ENCODE assay signal across 21 mouse cellular contexts in genomic region chr12:14302366-14302930, GRCm38 (mm10).
DNase-seq lines count a peak whose midpoint lies in the region; ATAC-seq and TF ChIP-seq lines count a peak whose summit lies in the region.
"Had no signal": no experiment of that assay in that cellular context is flagged by ENCODE, and none has a peak within 500 bp of the region (broad histone marks: within the 10 kb centered on the region; RNA-seq: fewer than 3 reads in every experiment).

No protein-coding gene starts in this region.

- no peaks in the 10 kb centered on the region for H3K36me3 ChIP-seq in liver, postnatal 0 days (replicated peaks; ENCODE audit: insufficient read depth, low read length)
- no peaks in the 10 kb centered on the region for H3K36me3 ChIP-seq in liver, embryonic 12.5 days
- H3K36me3 ChIP-seq in C2C12 (ENCODE audit: control insufficient read depth, insufficient read depth): no peaks in the 10 kb centered on the region
- no peaks in the 10 kb centered on the region for H3K36me3 ChIP-seq in intestine, embryonic 16.5 days (ENCODE audit: control insufficient read depth, insufficient read depth, low read length)
- no peaks in the 10 kb centered on the region for H3K36me3 ChIP-seq in stomach, embryonic 16.5 days (ENCODE audit: control insufficient read depth, insufficient read depth, low read length)
- H3K36me3 ChIP-seq in forebrain, embryonic 11.5 days (ENCODE audit: control insufficient read depth, insufficient read depth, low read length): no peaks in the 10 kb centered on the region
- H3K36me3 ChIP-seq: embryonic facial prominence, embryonic 13.5 days; heart, embryonic 10.5 days had no signal

- H3K27me3 ChIP-seq in liver, postnatal 0 days (ENCODE audit: insufficient read depth, low read length): no peaks in the 10 kb centered on the region
- H3K27me3 ChIP-seq in liver, embryonic 12.5 days (replicated peaks): no peaks in the 10 kb centered on the region
- H3K27me3 ChIP-seq in C2C12 (ENCODE audit: control insufficient read depth, insufficient read depth, insufficient read length): no peaks in the 10 kb centered on the region
- H3K27me3 ChIP-seq in intestine, embryonic 16.5 days (replicated peaks; ENCODE audit: control insufficient read depth, insufficient read depth, low read length): no peaks in the 10 kb centered on the region
- H3K27me3 ChIP-seq in stomach, embryonic 16.5 days (ENCODE audit: control insufficient read depth, insufficient read depth, low read length): no peaks in the 10 kb centered on the region
- no peaks in the 10 kb centered on the region for H3K27me3 ChIP-seq in forebrain, embryonic 11.5 days (ENCODE audit: control insufficient read depth, insufficient read depth, low read length)
- H3K27me3 ChIP-seq: CH12.LX; embryonic facial prominence, embryonic 13.5 days had no signal

- H3K4me3 ChIP-seq in liver, postnatal 0 days (ENCODE audit: low read depth, low read length): no peak overlapping the region
- H3K4me3 ChIP-seq in liver, embryonic 12.5 days: no peak overlapping the region
- H3K4me3 ChIP-seq in C2C12 (ENCODE audit: insufficient read depth, poor library complexity, severe bottlenecking): no peak overlapping the region
- no peak overlapping the region for H3K4me3 ChIP-seq in intestine, embryonic 16.5 days (ENCODE audit: low read length)
- H3K4me3 ChIP-seq in stomach, embryonic 16.5 days (replicated peaks; ENCODE audit: low read length): no peak overlapping the region
- H3K4me3 ChIP-seq in forebrain, embryonic 11.5 days (ENCODE audit: low read depth, low read length): no peak overlapping the region
- H3K4me3 ChIP-seq: embryonic facial prominence, embryonic 13.5 days; heart, embryonic 10.5 days had no signal

- no peak overlapping the region for H3K9ac ChIP-seq in liver, postnatal 0 days (replicated peaks)
- no peak overlapping the region for H3K9ac ChIP-seq in liver, embryonic 12.5 days
- H3K9ac ChIP-seq in intestine, embryonic 16.5 days (ENCODE audit: low read depth, low read length): no peak overlapping the region
- H3K9ac ChIP-seq in stomach, embryonic 16.5 days (ENCODE audit: low read length): no peak overlapping the region
- no peak overlapping the region for H3K9ac ChIP-seq in forebrain, embryonic 11.5 days (ENCODE audit: low read length)
- H3K9ac ChIP-seq: embryonic facial prominence, embryonic 13.5 days; hindbrain, embryonic 14.5 days had no signal

- TF ChIP-seq CTCF in liver, postnatal 0 days (IDR thresholded peaks at IDR 0.05; ENCODE audit: low read depth): no peak
- no peak for TF ChIP-seq CTCF in C2C12 (IDR thresholded peaks at IDR 0.05; ENCODE audit: control insufficient read depth, insufficient read depth, insufficient read length)

- no peaks in the 10 kb centered on the region for H3K79me3 ChIP-seq in C2C12 (ENCODE audit: low read depth)

- no peak for DNase-seq in liver, postnatal 0 days
- no peak for DNase-seq in heart, adult 9 months (ENCODE audit: low spot score in 2 of 2)
- no peak for DNase-seq in frontal cortex, adult 2 months (ENCODE audit: extremely low spot score in 1 of 2, low spot score in 1 of 2)
- DNase-seq in forebrain, embryonic 11.5 days (ENCODE audit: low spot score): no peak
- DNase-seq: adrenal gland, postnatal 10 days; cerebellum, adult 18-20 months; cerebellum, adult 9-11 months; cerebellum, postnatal 36 days; gastrocnemius, postnatal 36 days; heart, adult 11 months; heart, postnatal 10 days; heart, postnatal 4 days had no signal

- peak; percentile 29; the same call in 1 of the 2 replicates for TF ChIP-seq EP300 in liver, postnatal 0 days (IDR thresholded peaks at IDR 0.05; ENCODE audit: low read depth)

- no peak overlapping the region for H3K27ac ChIP-seq in liver, postnatal 0 days (ENCODE audit: low read depth)
- H3K27ac ChIP-seq in liver, embryonic 12.5 days: no peak overlapping the region
- H3K27ac ChIP-seq in intestine, embryonic 16.5 days (ENCODE audit: low read length): no peak overlapping the region
- H3K27ac ChIP-seq in stomach, embryonic 16.5 days (ENCODE audit: low read length): peak overlapping the region; percentile 67
- H3K27ac ChIP-seq in forebrain, embryonic 11.5 days (ENCODE audit: low read depth, low read length): no peak overlapping the region
- H3K27ac ChIP-seq: embryonic facial prominence, embryonic 13.5 days; heart, embryonic 10.5 days; hindbrain, embryonic 14.5 days had no signal

- ATAC-seq in liver, postnatal 0 days: peak; percentile 41; the same call in 1 of the 2 replicates
- ATAC-seq in liver, embryonic 12.5 days: no peak
- ATAC-seq in intestine, embryonic 16.5 days: peak; percentile 57; the same call in 1 of the 2 replicates
- no peak for ATAC-seq in stomach, embryonic 16.5 days (ENCODE audit: insufficient read depth, low FRiP score)
- ATAC-seq in forebrain, embryonic 11.5 days (replicated peaks; ENCODE audit: low FRiP score): no peak
- ATAC-seq: forebrain, embryonic 14.5 days had no signal

- no peaks in the 10 kb centered on the region for H3K9me3 ChIP-seq in liver, postnatal 0 days (ENCODE audit: low read length)
- no peaks in the 10 kb centered on the region for H3K9me3 ChIP-seq in liver, embryonic 12.5 days (replicated peaks)
- no peaks in the 10 kb centered on the region for H3K9me3 ChIP-seq in intestine, embryonic 16.5 days (ENCODE audit: control insufficient read depth, low read length)
- no peaks in the 10 kb centered on the region for H3K9me3 ChIP-seq in stomach, embryonic 16.5 days (replicated peaks; ENCODE audit: control insufficient read depth, low read length)
- no peaks in the 10 kb centered on the region for H3K9me3 ChIP-seq in forebrain, embryonic 11.5 days (ENCODE audit: control insufficient read depth, low read length)
- H3K9me3 ChIP-seq: embryonic facial prominence, embryonic 13.5 days; heart, embryonic 10.5 days had no signal

- H3K4me2 ChIP-seq in liver, postnatal 0 days (ENCODE audit: low read depth, low read length): no peak overlapping the region
- no peak overlapping the region for H3K4me2 ChIP-seq in liver, embryonic 12.5 days
- H3K4me2 ChIP-seq in intestine, embryonic 16.5 days (ENCODE audit: low read depth, low read length): no peak overlapping the region
- no peak overlapping the region for H3K4me2 ChIP-seq in stomach, embryonic 16.5 days (ENCODE audit: low read depth, low read length)
- no peak overlapping the region for H3K4me2 ChIP-seq in forebrain, embryonic 11.5 days (ENCODE audit: low read depth, low read length, severe bottlenecking)
- H3K4me2 ChIP-seq: embryonic facial prominence, embryonic 13.5 days; hindbrain, embryonic 14.5 days had no signal

- no peaks in the 10 kb centered on the region for H3K4me1 ChIP-seq in liver, postnatal 0 days (ENCODE audit: insufficient read depth)
- H3K4me1 ChIP-seq in liver, embryonic 12.5 days: no peaks in the 10 kb centered on the region
- H3K4me1 ChIP-seq in intestine, embryonic 16.5 days (ENCODE audit: control insufficient read depth, insufficient read depth, low read length): no peaks in the 10 kb centered on the region
- no peaks in the 10 kb centered on the region for H3K4me1 ChIP-seq in stomach, embryonic 16.5 days (ENCODE audit: control insufficient read depth, insufficient read depth, low read length)
- H3K4me1 ChIP-seq in forebrain, embryonic 11.5 days (replicated peaks; ENCODE audit: control insufficient read depth, insufficient read depth, low read length): no peaks in the 10 kb centered on the region
- H3K4me1 ChIP-seq: embryonic facial prominence, embryonic 13.5 days; heart, embryonic 10.5 days had no signal

- no peak overlapping the region for H3ac ChIP-seq in C2C12 (ENCODE audit: control insufficient read depth, insufficient read length, low read depth)

- no peaks in the 10 kb centered on the region for H3K79me2 ChIP-seq in C2C12 (ENCODE audit: control insufficient read depth, insufficient read depth)

- 31% methylated on average over 2 of the region's 2 CpGs for whole genome bisulfite sequencing in liver, postnatal 0 days (ENCODE audit: insufficient replicate concordance)
- WGBS in liver, embryonic 12.5 days (ENCODE audit: insufficient replicate concordance): 45% methylated on average over 2 of the region's 2 CpGs
- 65% methylated on average over 2 of the region's 2 CpGs for WGBS in intestine, embryonic 16.5 days
- 50% methylated on average over 2 of the region's 2 CpGs for WGBS in stomach, embryonic 16.5 days
- WGBS in forebrain, embryonic 11.5 days: 86% methylated on average over 2 of the region's 2 CpGs

TF ChIP-seq in C2C12, 6 proteins besides CTCF, POLR2A, EP300 and RAD21:
- TF ChIP-seq CEBPB (IDR thresholded peaks at IDR 0.05; ENCODE audit: low read depth) (peak; percentile 49), MAX (IDR thresholded peaks at IDR 0.05) (no peak)

Comparison
In these comparisons a context has a peak if more than half of its experiments do, and no peak if none do; other contexts are left out.
1. ATAC-seq: peak in liver, postnatal 0 days (single experiment) and intestine, embryonic 16.5 days (single experiment); none in liver, embryonic 12.5 days (single experiment), stomach, embryonic 16.5 days (single experiment) and forebrain, embryonic 11.5 days (single experiment).